Mouse (Mus musculus): Measurements from ENCODE around the gene Tnrc18.

Gene Tnrc18

GRCm38 (mm10) chr5:142822286-142823095 is 5.0 kb upstream of the Tnrc18 start:
- no peak for DNase-seq

- DNase-seq: no peak
Measured at GRCm38 (mm10) chr5:142821974-142822285, 4.5 kb upstream of the Tnrc18 start.

GRCm38 (mm10) chr5:142821266-142821973 is 4.0 kb upstream of the Tnrc18 start:
- peak; percentile 64 for DNase-seq

- DNase-seq: peak; percentile 82
Measured at GRCm38 (mm10) chr5:142820276-142821265, 3.1 kb upstream of the Tnrc18 start.

GRCm38 (mm10) chr5:142819385-142820275 is 2.2 kb upstream of the Tnrc18 start:
- DNase-seq: peak; percentile 65

GRCm38 (mm10) chr5:142818435-142819360 is 1.2 kb upstream of the Tnrc18 start:
- peak; percentile 64 for DNase-seq

- peak; percentile 65 for DNase-seq
Measured at GRCm38 (mm10) chr5:142816811-142817523, 495 bp downstream of the Tnrc18 start.

GRCm38 (mm10) chr5:142816031-142816810 is 1.2 kb downstream of the Tnrc18 start:
- peak; percentile 30 for DNase-seq

- DNase-seq: peak; percentile 9
Measured at GRCm38 (mm10) chr5:142815421-142816001, 2.0 kb downstream of the Tnrc18 start.

- peak; percentile 26 for DNase-seq
Measured at GRCm38 (mm10) chr5:142814711-142815420, 2.6 kb downstream of the Tnrc18 start.

GRCm38 (mm10) chr5:142814161-142814651 is 3.3 kb downstream of the Tnrc18 start:
- DNase-seq: peak; percentile 47

- peak; percentile 20 for DNase-seq
Measured at GRCm38 (mm10) chr5:142813722-142814111, 3.7 kb downstream of the Tnrc18 start.

GRCm38 (mm10) chr5:142812976-142813721 is 4.3 kb downstream of the Tnrc18 start:
- DNase-seq: peak; percentile 26

- no peak for DNase-seq
Measured at GRCm38 (mm10) chr5:142812621-142812975, 4.9 kb downstream of the Tnrc18 start.

- DNase-seq: no peak
Measured at GRCm38 (mm10) chr5:142811870-142812443, 5.5 kb downstream of the Tnrc18 start.

- peak; percentile 11 for DNase-seq
Measured at GRCm38 (mm10) chr5:142810710-142811599, 6.5 kb downstream of the Tnrc18 start.

Data from right cerebral cortex, postnatal 14 days (tissue).